Mouse (Mus musculus) forebrain, postnatal 0 days (tissue): ENCODE data around the gene Mlycd. TPM values are rescaled to one million over a fixed set of nuclear protein-coding genes. Genes with fewer than 3 reads are reported as not detected.
"Not testable (repeated sequence)": the region's sequence is repeated elsewhere in the genome, so short reads cannot be mapped to it uniquely, and the experiment has no call there.

Source experiments
- ATAC-seq: fragments of 200-750 bp; cut with Nextera tagmentation; 2 replicates; pipeline ENCODE4 v1.8.0; 2017; ENCODE audit warnings: mild to moderate bottlenecking, moderate library complexity
- DNase-seq: peaks from one replicate; pipeline ENCODE4 v3.0.0-alpha.2; 2015
- H3K27ac ChIP-seq: fragments of 300-500 bp; sonication (generic); 2 replicates; pipeline ENCODE4 v1.5.1; 2014; ENCODE audit warnings: low read depth, mild to moderate bottlenecking, antibody characterized with exemption, low read length, moderate library complexity, mixed read lengths
- H3K27me3 ChIP-seq: fragments of 300-500 bp; sonication (generic); 2 replicates; pipeline ENCODE4 v1.6.1; 2014; ENCODE audit warnings: mild to moderate bottlenecking, low read length, mixed read lengths; ENCODE audit not compliant: insufficient read depth
- H3K36me3 ChIP-seq: fragments of 300-500 bp; sonication (generic); 2 replicates; pipeline ENCODE4 v1.6.1; 2014; ENCODE audit warnings: mild to moderate bottlenecking, moderate library complexity; ENCODE audit not compliant: insufficient read depth
- H3K4me1 ChIP-seq: fragments of 300-500 bp; sonication (generic); 2 replicates; pipeline ENCODE4 v1.6.1; 2014; ENCODE audit warnings: antibody characterized with exemption; ENCODE audit not compliant: insufficient read depth
- H3K4me2 ChIP-seq: fragments of 300-500 bp; sonication (generic); 2 replicates; pipeline ENCODE4 v1.6.1; 2014; ENCODE audit warnings: low read depth, mild to moderate bottlenecking, moderate library complexity
- H3K4me3 ChIP-seq: fragments of 300-500 bp; sonication (generic); 2 replicates; pipeline ENCODE4 v1.5.1; 2014; ENCODE audit warnings: low read depth, low read length, mixed read lengths
- H3K9ac ChIP-seq: fragments of 300-500 bp; sonication (generic); 2 replicates; pipeline ENCODE4 v1.6.1; 2014; ENCODE audit warnings: mild to moderate bottlenecking
- H3K9me3 ChIP-seq: fragments of 300-500 bp; sonication (generic); 2 replicates; pipeline ENCODE4 v1.6.1; 2016; ENCODE audit warnings: low read length
- CTCF ChIP-seq: sonication (generic); IDR thresholded peaks from 2 replicates; pipeline ENCODE4 v1.5.1; 2016; ENCODE audit warnings: antibody characterized with exemption, control low read depth, low read depth
- WGBS: fragments of 180-500 bp; shearing (Covaris S2); extraction: QIAGEN DNeasy Blood & Tissue Kit; methylation state at CpG from one replicate; pipeline ENCODE4 v1.1.7; 2014; 5-methylcytosine and 5-hydroxymethylcytosine counted together
- polyA plus RNA-seq: library from polyadenylated mRNA; unstranded; fragments of >200 nt; fragmentation: Nextera tagmentation; extraction: Ambion mirVana; gene quantifications from 2 replicates; pipeline ENCODE4 v1.2.1, GENCODE M21; 2015
- total RNA-seq: library from RNA; depleted of rRNA; stranded (reverse); fragments of >200 nt; gene quantifications from 2 replicates; pipeline ENCODE4 v1.2.3, GENCODE M21; 2014; rRNA removed

Mlycd gene
- 27.6 and 27.9 TPM in 2 replicates for total RNA-seq
- polyA plus RNA-seq = 20.3 and 21.3 TPM in 2 replicates

DNA sequence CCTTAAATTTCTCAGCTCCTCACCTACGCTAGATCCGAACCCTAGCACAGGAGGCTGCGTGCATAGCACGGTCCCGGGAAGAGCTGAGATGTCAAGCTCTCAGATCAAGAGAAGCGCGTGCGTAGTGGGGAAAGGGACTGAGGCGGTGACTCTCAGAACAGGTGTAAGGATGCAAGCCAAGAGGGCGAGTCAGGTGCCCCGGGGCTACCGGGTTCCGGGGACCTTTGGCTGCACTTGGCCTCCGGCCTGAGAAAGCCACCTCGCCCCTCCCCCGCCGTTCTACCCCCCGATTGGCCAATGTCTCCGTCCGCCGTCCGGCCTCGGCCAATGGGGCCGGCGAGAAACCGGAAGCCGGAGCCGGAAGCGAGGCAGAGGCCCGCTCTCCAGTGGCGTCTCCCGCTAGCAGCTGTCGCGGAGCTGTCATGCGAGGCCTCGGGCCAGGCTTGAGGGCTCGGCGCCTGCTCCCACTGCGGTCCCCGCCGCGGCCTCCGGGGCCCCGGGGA lies at the start of gene Mlycd:
Gene Mlycd (plus strand): TSS at position 355 of the 503 bp plus-strand sequence.
- Histone ChIP-seq H3K4me2 (peak within 1 kb of the TSS; percentile 98), H3K27ac (peak within 1 kb of the TSS; percentile 94), H3K27me3 (no peaks in the 10 kb centered on the region), H3K9ac (peak within 1 kb of the TSS; percentile 85), H3K36me3 (no peaks in the 10 kb centered on the region; the same call in 1 of the 2 replicates), H3K9me3 (no peaks in the 10 kb centered on the region), H3K4me1 (peaks cover 7% of the 10 kb centered on the region; the same call in 1 of the 2 replicates), H3K4me3 (peak within 1 kb of the TSS; percentile 77)
- DNase-seq = peak; percentile 93
- ATAC-seq = peak; percentile 97
- no peak for TF ChIP-seq CTCF
- 2% methylated on average over 35 of the region's 44 CpGs for WGBS

DNA sequence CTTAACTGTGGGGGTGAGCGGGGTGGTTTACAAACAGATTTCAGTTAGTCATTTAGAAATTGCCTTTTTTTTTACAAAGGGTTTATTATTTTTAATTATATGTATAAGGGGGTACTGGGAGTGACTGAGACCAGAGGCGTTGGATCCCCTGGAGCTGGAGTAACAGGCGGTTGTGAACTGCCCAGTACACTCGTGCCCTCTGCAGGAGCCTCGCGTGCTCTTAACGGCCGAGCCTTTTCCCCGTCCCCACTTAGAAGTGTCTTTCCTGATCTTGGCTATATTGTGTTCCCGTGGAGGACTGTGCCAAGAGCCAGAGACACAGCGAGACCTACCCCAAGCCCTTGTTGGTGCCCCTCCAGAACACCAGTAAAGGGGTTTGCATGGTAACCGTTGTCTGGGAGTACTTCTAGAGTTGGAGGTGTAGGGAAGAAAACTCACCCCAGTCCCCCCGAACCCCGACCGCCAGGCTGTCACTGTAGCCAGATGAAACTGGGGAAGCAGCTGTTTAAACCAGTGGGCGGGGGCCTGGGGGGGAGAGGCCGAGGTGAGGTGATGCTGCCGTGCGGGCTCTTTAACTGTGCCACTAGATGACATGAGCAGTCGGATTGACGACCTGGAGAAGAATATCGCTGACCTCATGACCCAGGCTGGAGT lies 49.5 kb upstream of the Mlycd start:
- Histone ChIP-seq H3K27ac (no peak overlapping the region), H3K4me3 (peak overlapping the region; percentile 94), H3K27me3 (no peaks in the 10 kb centered on the region), H3K36me3 (peaks cover 34% of the 10 kb centered on the region), H3K4me2 (peak overlapping the region; percentile 70), H3K9me3 (no peaks in the 10 kb centered on the region), H3K9ac (peak overlapping the region; percentile 96), H3K4me1 (peaks cover 9% of the 10 kb centered on the region)
- 54% methylated on average over 22 of the region's 22 CpGs for WGBS
- DNase-seq = no peak
- no peak for ATAC-seq
- 0 out of 2 replicates have a peak, but pooled peaks have one; percentile 22 for TF ChIP-seq CTCF

DNA sequence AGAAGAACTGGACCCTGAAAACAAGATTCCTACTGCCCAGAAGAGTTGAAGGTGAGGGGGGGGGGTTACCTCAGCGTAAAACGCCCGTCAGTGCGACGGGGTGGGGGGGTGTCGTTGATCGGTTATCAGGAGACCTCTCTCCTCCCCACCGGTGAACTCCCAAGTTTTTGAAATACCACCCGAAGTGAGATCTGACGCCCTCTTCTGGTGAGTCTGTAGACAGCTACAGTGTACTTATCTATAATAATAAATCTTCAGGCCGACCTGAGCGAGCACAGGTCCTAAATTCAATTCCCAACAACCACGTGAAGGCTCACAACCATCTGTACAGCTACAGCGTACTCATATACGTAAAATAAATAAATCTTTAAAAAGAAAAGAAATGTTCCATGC lies 49.0 kb upstream of the Mlycd start:
- H3K27me3 ChIP-seq = no peaks in the 10 kb centered on the region
- 87% methylated on average over 15 of the region's 15 CpGs for WGBS
- H3K9ac ChIP-seq = no peak overlapping the region
- H3K4me3 ChIP-seq = no peak overlapping the region
- H3K27ac ChIP-seq = no peak overlapping the region
- no peak for TF ChIP-seq CTCF
- H3K4me2 ChIP-seq = 0 out of 2 replicates have a peak overlapping the region, but pooled peaks have one; percentile 70
- DNase-seq (no peak), ATAC-seq (no peak)
- peaks cover 9% of the 10 kb centered on the region for H3K4me1 ChIP-seq
- H3K36me3 ChIP-seq = peaks cover 34% of the 10 kb centered on the region
- no peaks in the 10 kb centered on the region for H3K9me3 ChIP-seq

DNA sequence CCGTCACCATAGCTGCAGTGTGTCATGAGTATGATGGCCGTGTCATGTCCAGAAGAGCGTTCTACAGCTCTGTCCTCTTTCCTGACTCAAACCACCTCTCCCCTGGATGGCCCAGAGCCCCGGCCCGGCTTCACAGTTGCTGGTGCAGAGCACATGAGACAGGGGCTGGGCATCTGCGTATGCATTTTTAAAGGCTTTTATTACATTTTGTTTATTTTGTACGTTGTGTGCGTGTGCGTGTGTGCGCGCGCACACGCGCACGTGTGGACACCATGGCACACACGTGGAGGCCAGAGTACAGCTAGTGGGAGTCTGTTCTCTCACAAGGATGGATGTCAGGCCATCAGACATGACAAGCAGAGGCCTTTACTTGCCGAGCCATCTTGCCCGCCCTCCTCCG lies 43.0 kb upstream of the Mlycd start:
- no peak for TF ChIP-seq CTCF
- H3K36me3 ChIP-seq = peaks cover 31% of the 10 kb centered on the region
- no peak for ATAC-seq
- no peak overlapping the region for H3K4me3 ChIP-seq
- WGBS = 94% methylated on average over 19 of the region's 19 CpGs
- H3K9me3 ChIP-seq = no peaks in the 10 kb centered on the region
- H3K27me3 ChIP-seq = no peaks in the 10 kb centered on the region
- H3K27ac ChIP-seq = no peak overlapping the region
- H3K9ac ChIP-seq = no peak overlapping the region
- DNase-seq = no peak
- H3K4me2 ChIP-seq = no peak overlapping the region
- no peaks in the 10 kb centered on the region for H3K4me1 ChIP-seq

DNA sequence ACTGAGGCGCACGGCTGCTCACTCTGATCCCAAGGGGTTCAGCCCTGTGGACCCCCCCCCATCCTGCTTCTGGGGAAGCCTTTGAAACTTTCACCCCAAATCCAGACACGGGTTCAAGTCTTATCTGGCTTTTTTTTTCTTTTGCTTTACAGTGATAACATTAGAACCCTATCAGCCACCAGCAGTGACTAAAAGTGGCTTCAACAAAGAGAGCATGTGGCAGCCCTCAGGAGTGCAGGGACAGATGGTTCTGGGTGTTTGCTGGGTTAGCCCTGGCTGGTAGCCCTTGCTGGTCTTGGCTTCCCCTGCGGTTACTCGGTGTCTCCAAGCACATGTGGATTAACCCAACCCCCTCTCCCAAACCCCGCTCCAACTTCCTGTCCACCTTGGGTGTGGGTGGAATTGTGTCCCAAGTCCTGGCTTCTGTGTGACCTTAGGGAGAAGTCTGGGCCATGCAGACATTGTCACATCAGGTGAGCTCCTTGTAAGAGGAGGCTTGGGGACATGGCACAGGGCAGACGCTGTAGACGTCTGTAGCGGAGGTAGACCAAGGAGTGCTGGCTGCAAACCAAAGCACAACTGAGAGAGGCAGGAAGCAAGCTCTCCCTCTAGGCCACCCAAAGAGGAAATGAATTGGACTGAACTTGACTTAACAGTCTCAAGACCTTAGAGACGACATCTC lies 41.6 kb upstream of the Mlycd start:
- no peak for DNase-seq
- Histone ChIP-seq H3K36me3 (peaks cover 17% of the 10 kb centered on the region), H3K4me3 (no peak overlapping the region), H3K4me1 (no peaks in the 10 kb centered on the region), H3K4me2 (no peak overlapping the region), H3K9ac (no peak overlapping the region), H3K27ac (no peak overlapping the region), H3K9me3 (no peaks in the 10 kb centered on the region), H3K27me3 (no peaks in the 10 kb centered on the region)
- 85% methylated on average over 10 of the region's 10 CpGs for WGBS
- ATAC-seq = no peak
- no peak for TF ChIP-seq CTCF

DNA sequence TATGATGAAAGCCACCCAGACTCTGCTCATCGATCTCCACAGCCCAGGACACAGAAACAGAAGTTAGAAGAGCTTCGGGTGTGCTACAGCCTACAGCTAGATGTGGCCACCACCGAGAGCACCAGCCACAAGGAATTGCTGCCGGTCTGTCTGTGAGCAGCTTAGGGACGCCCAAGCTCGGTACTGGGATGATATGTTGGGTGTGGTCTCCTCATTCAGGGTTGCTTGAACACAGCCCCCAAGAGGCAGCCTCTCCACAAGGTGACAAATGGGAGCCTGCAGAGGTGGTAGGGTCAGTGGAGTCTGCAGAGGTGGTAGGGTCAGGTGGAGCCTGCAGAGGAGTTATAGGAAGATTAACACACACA lies 41.0 kb upstream of the Mlycd start:
- no peak for TF ChIP-seq CTCF
- no peak for DNase-seq
- WGBS = 89% methylated on average over 6 of the region's 6 CpGs

DNA sequence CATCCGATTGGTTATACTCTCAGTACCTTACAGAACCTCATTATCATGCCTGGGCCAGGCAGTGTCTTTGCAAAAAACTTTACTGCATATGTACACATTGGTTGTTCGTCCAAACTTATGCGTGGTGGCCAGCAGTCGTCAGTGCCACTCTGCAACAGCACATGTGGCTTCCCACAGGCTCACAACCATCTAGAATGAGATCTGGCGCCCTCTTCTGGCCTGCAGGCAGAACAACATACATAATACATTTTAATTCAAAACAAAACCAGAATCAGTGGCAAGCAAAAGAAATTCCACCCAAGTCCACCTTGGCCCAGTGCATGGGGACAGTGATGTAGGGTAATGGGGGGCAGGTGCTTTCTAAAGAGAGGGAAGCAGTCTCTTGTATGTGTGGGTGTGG lies 38.0 kb upstream of the Mlycd start:
- H3K27ac ChIP-seq, ATAC-seq, H3K36me3 ChIP-seq, H3K4me3 ChIP-seq, H3K4me1 ChIP-seq, DNase-seq, H3K9me3 ChIP-seq, H3K9ac ChIP-seq, H3K27me3 ChIP-seq, H3K4me2 ChIP-seq: not testable (repeated sequence)
- WGBS = 59% methylated on average over 5 of the region's 5 CpGs
- TF ChIP-seq CTCF = peak; percentile 60

More for the DNA sequence above, 41.0 kb upstream of the Mlycd start:
- no peak for ATAC-seq
- Histone ChIP-seq H3K4me2 (no peak overlapping the region), H3K9me3 (no peaks in the 10 kb centered on the region), H3K4me1 (no peaks in the 10 kb centered on the region), H3K9ac (no peak overlapping the region), H3K27me3 (no peaks in the 10 kb centered on the region), H3K4me3 (no peak overlapping the region), H3K27ac (no peak overlapping the region), H3K36me3 (peaks cover 12% of the 10 kb centered on the region)
